Mouse (Mus musculus): Measurements from ENCODE around the gene H60b.
"Not testable (repeated sequence)": the region's sequence is repeated elsewhere in the genome, so short reads cannot be mapped to it uniquely, and the experiment has no call there.

- TF ChIP-seq EP300 (optimal IDR thresholded peaks at IDR 0.05); CTCF (IDR thresholded peaks at IDR 0.05; ENCODE audit: low read depth): not testable (repeated sequence)
Measured at GRCm38 (mm10) chr10:22201352-22201751, 43.0 kb downstream of the H60b start.
